Mouse (Mus musculus) right cerebral cortex, adult 18-20 months (tissue): Measurements from ENCODE around the gene Ntm.

Source experiments
- DNase-seq: peaks from one replicate; pipeline ENCODE4 v3.0.0; 2022; ENCODE audit warnings: mixed read lengths

Ntm gene

GRCm38 (mm10) chr9:29103993-29104392 lies 858.9 kb downstream of the Ntm start:
- peak; percentile 20 for DNase-seq

GRCm38 (mm10) chr9:29100624-29101023 lies 862.3 kb downstream of the Ntm start:
- DNase-seq = no peak

GRCm38 (mm10) chr9:29092443-29092842 lies 870.5 kb downstream of the Ntm start:
- no peak for DNase-seq

GRCm38 (mm10) chr9:29088657-29089056 lies 874.3 kb downstream of the Ntm start:
- no peak for DNase-seq

- no peak for DNase-seq
These were observed 875.3 kb downstream of the Ntm start for GRCm38 (mm10) chr9:29087656-29088055.

GRCm38 (mm10) chr9:29087171-29087570 lies 875.8 kb downstream of the Ntm start:
- DNase-seq = no peak

GRCm38 (mm10) chr9:29075924-29076577 lies 886.9 kb downstream of the Ntm start:
- peak; percentile 25 for DNase-seq

- no peak for DNase-seq
These were observed 887.7 kb downstream of the Ntm start for GRCm38 (mm10) chr9:29075243-29075642.

GRCm38 (mm10) chr9:29074494-29074893 lies 888.4 kb downstream of the Ntm start:
- no peak for DNase-seq

- no peak for DNase-seq
These were observed 890.9 kb downstream of the Ntm start for GRCm38 (mm10) chr9:29071997-29072396.

GRCm38 (mm10) chr9:29067572-29067971 lies 895.4 kb downstream of the Ntm start:
- DNase-seq = no peak

- no peak for DNase-seq
These were observed 902.6 kb downstream of the Ntm start for GRCm38 (mm10) chr9:29060293-29060692.

GRCm38 (mm10) chr9:29058811-29059210 lies 904.1 kb downstream of the Ntm start:
- peak; percentile 24 for DNase-seq

GRCm38 (mm10) chr9:29055637-29056036 lies 907.3 kb downstream of the Ntm start:
- DNase-seq = no peak

- no peak for DNase-seq
These were observed 926.5 kb downstream of the Ntm start for GRCm38 (mm10) chr9:29036466-29036865.

- DNase-seq = no peak
These were observed 926.9 kb downstream of the Ntm start for GRCm38 (mm10) chr9:29036058-29036457.

- peak; percentile 41 for DNase-seq
These were observed 936.5 kb downstream of the Ntm start for GRCm38 (mm10) chr9:29026410-29026809.

GRCm38 (mm10) chr9:29025603-29026002 lies 937.3 kb downstream of the Ntm start:
- no peak for DNase-seq

- DNase-seq = no peak
These were observed 937.8 kb downstream of the Ntm start for GRCm38 (mm10) chr9:29025104-29025503.

GRCm38 (mm10) chr9:29016879-29017278 lies 946.1 kb downstream of the Ntm start:
- no peak for DNase-seq

GRCm38 (mm10) chr9:29013881-29014280 lies 949.1 kb downstream of the Ntm start:
- DNase-seq = no peak

- no peak for DNase-seq
These were observed 950.4 kb downstream of the Ntm start for GRCm38 (mm10) chr9:29012541-29012940.

GRCm38 (mm10) chr9:29011476-29011875 lies 951.5 kb downstream of the Ntm start:
- DNase-seq = no peak

GRCm38 (mm10) chr9:29004534-29004933 lies 958.4 kb downstream of the Ntm start:
- DNase-seq = peak; percentile 66

GRCm38 (mm10) chr9:28999951-29000351 lies 963.0 kb downstream of the Ntm start:
- DNase-seq = no peak
